Mouse (Mus musculus) CH12.LX (cell line): ENCODE measurements around the gene Bak1. TPM values are rescaled to one million over a fixed set of nuclear protein-coding genes. Genes with fewer than 3 reads are reported as not detected.
"Not testable (repeated sequence)": the region's sequence is repeated elsewhere in the genome, so short reads cannot be mapped to it uniquely, and the experiment has no call there.

ENCODE experiments used
- DNase-seq: peaks from one replicate; pipeline ENCODE4 v3.0.0-alpha.2; 2013; ENCODE audit errors: extremely low read depth
- H3K27ac ChIP-seq: 2 replicates; pipeline ENCODE4 v1.5.1; 2012; ENCODE audit warnings: low read depth, mild to moderate bottlenecking, control low read depth, moderate library complexity; ENCODE audit not compliant: insufficient read depth
- H3K27me3 ChIP-seq: replicated peaks from 2 replicates; pipeline ENCODE3; 2012; ENCODE audit warnings: inconsistent platforms
- H3K36me3 ChIP-seq, 2 experiments: replicated peaks in 1 of 2; 2 replicates each; pipeline versions ENCODE3 to v1.6.1; 2012; ENCODE audit warnings: inconsistent platforms in 1 of 2, low read length in 1 of 2, mild to moderate bottlenecking in 1 of 2, mixed read lengths in 1 of 2, moderate library complexity in 1 of 2; ENCODE audit not compliant: control insufficient read depth in 1 of 2, insufficient read depth in 1 of 2
- H3K4me1 ChIP-seq, 2 experiments: 2 replicates each; pipeline ENCODE4 v1.6.1; 2012; ENCODE audit warnings: inconsistent platforms in 1 of 2, moderate library complexity in 1 of 2; ENCODE audit not compliant: insufficient read depth in 2 of 2, control insufficient read depth in 1 of 2
- H3K4me2 ChIP-seq: 2 replicates; pipeline ENCODE4 v1.6.1; 2012; ENCODE audit warnings: low read depth, mild to moderate bottlenecking, control low read depth; ENCODE audit not compliant: poor library complexity, insufficient read depth, severe bottlenecking
- H3K4me3 ChIP-seq, 3 experiments: fragments of 150-350 bp in 1 of 3; sonication (generic) in 1 of 3; replicated peaks in 1 of 3; 2 replicates each; pipeline versions ENCODE3 to v1.5.1; 2011 to 2012; ENCODE audit warnings: low read depth in 2 of 3, low read length in 2 of 3, mild to moderate bottlenecking in 2 of 3, moderate library complexity in 2 of 3, control low read depth in 1 of 3, improper control_type of control experiment in 1 of 3, inconsistent platforms in 1 of 3, mixed read lengths in 1 of 3; ENCODE audit not compliant: poor library complexity in 1 of 3
- H3K79me2 ChIP-seq: replicated peaks from 2 replicates; pipeline ENCODE4 v1.6.1; 2012; ENCODE audit warnings: mild to moderate bottlenecking, moderate library complexity; ENCODE audit not compliant: control insufficient read depth, poor library complexity, insufficient read depth, severe bottlenecking; ENCODE audit errors: extremely low read depth
- H3K9ac ChIP-seq: 2 replicates; pipeline ENCODE4 v1.6.1; 2012; ENCODE audit warnings: low read depth, mild to moderate bottlenecking, control low read depth, moderate library complexity; ENCODE audit not compliant: insufficient read depth
- H3K9me3 ChIP-seq: replicated peaks from 2 replicates; pipeline ENCODE3; 2012; ENCODE audit warnings: low read length, inconsistent platforms, mixed read lengths
- CHD1 ChIP-seq: IDR thresholded peaks from 2 replicates; pipeline ENCODE4 v1.6.1; 2012; ENCODE audit warnings: low read depth, low read length, improper control_type of control experiment, inconsistent platforms
- CHD2 ChIP-seq: IDR thresholded peaks from 2 replicates; pipeline ENCODE4 v1.6.1; 2011; ENCODE audit warnings: low read length, improper control_type of control experiment
- CTCF ChIP-seq, 2 experiments: IDR thresholded peaks in 1 of 2; conservative IDR thresholded peaks in 1 of 2; 2 replicates each; pipeline ENCODE4 v1.5.1; 2011 to 2012; ENCODE audit warnings: low read depth in 2 of 2, low read length in 2 of 2, improper control_type of control experiment in 1 of 2, inconsistent platforms in 1 of 2, mild to moderate bottlenecking in 1 of 2, moderate library complexity in 1 of 2
- E2F4 ChIP-seq: IDR thresholded peaks from 2 replicates; pipeline ENCODE4 v1.6.1; 2011; ENCODE audit warnings: low read depth, low read length, improper control_type of control experiment; ENCODE audit not compliant: insufficient replicate concordance
- ELF1 ChIP-seq: IDR thresholded peaks from 2 replicates; pipeline ENCODE4 v1.6.1; 2014; ENCODE audit warnings: low read depth, mild to moderate bottlenecking, inconsistent platforms, low read length, improper control_type of control experiment
- EP300 ChIP-seq: IDR thresholded peaks from 2 replicates; pipeline ENCODE4 v1.6.1; 2011; ENCODE audit warnings: low read length, improper control_type of control experiment
- GABPA ChIP-seq: IDR thresholded peaks from 2 replicates; pipeline ENCODE4 v1.6.1; 2012; ENCODE audit warnings: low read depth, low read length, improper control_type of control experiment, inconsistent platforms; ENCODE audit not compliant: insufficient replicate concordance
- JUN ChIP-seq: IDR thresholded peaks from 2 replicates; pipeline ENCODE4 v1.6.1; 2011; ENCODE audit warnings: low read depth, mild to moderate bottlenecking, low read length, improper control_type of control experiment, moderate library complexity; ENCODE audit not compliant: insufficient read depth
- JUND ChIP-seq: conservative IDR thresholded peaks from 2 replicates; pipeline ENCODE4 v1.6.1; 2011; ENCODE audit warnings: low read depth, low read length, improper control_type of control experiment
- KAT2A ChIP-seq: IDR thresholded peaks from 2 replicates; pipeline ENCODE4 v1.6.1; 2012; ENCODE audit warnings: low read length, improper control_type of control experiment, inconsistent platforms; ENCODE audit not compliant: insufficient replicate concordance
- MAZ ChIP-seq: IDR thresholded peaks from 2 replicates; pipeline ENCODE4 v1.6.1; 2012; ENCODE audit warnings: low read depth, mild to moderate bottlenecking, inconsistent platforms, low read length, improper control_type of control experiment, moderate library complexity
- MYC ChIP-seq: IDR thresholded peaks from 2 replicates; pipeline ENCODE4 v1.6.1; 2011; ENCODE audit warnings: low read depth, mild to moderate bottlenecking, improper control_type of control experiment, low read length
- NELFE ChIP-seq: IDR thresholded peaks from 2 replicates; pipeline ENCODE4 v1.6.1; 2011; ENCODE audit warnings: low read depth, low read length, improper control_type of control experiment
- NRF1 ChIP-seq: IDR thresholded peaks from 2 replicates; pipeline ENCODE4 v1.6.1; 2014; ENCODE audit warnings: low read depth, mild to moderate bottlenecking, inconsistent platforms, low read length, improper control_type of control experiment, moderate library complexity
- PAX5 ChIP-seq: IDR thresholded peaks from 2 replicates; pipeline ENCODE4 v1.6.1; 2012; ENCODE audit warnings: low read length, inconsistent platforms, mixed read lengths
- POLR2AphosphoS2 ChIP-seq: IDR thresholded peaks from 2 replicates; pipeline ENCODE4 v1.6.1; 2011; ENCODE audit warnings: low read depth, low read length, improper control_type of control experiment
- RAD21 ChIP-seq: IDR thresholded peaks from 2 replicates; pipeline ENCODE4 v1.6.1; 2011; ENCODE audit warnings: low read depth, mild to moderate bottlenecking, low read length, improper control_type of control experiment, moderate library complexity
- SMC3 ChIP-seq: IDR thresholded peaks from 2 replicates; pipeline ENCODE4 v1.6.1; 2011; ENCODE audit warnings: low read depth, low read length, improper control_type of control experiment
- TBP ChIP-seq: conservative IDR thresholded peaks from 2 replicates; pipeline ENCODE4 v1.6.1; 2011; ENCODE audit warnings: low read depth, low read length, improper control_type of control experiment
- UBTF ChIP-seq: IDR thresholded peaks from 2 replicates; pipeline ENCODE4 v1.6.1; 2012; ENCODE audit warnings: low read depth, mild to moderate bottlenecking, inconsistent platforms, low read length, improper control_type of control experiment, moderate library complexity
- ZMIZ1 ChIP-seq: IDR thresholded peaks from 2 replicates; pipeline ENCODE4 v1.6.1; 2012; ENCODE audit warnings: low read depth, mild to moderate bottlenecking, inconsistent platforms, low read length, improper control_type of control experiment
- ZNF384 ChIP-seq: IDR thresholded peaks from 2 replicates; pipeline ENCODE4 v1.6.1; 2012; ENCODE audit warnings: low read depth, low read length, improper control_type of control experiment, inconsistent platforms
- dilution Hi-C: fragments of 300-500 bp; cut with MboI; formaldehyde crosslinking; loops from 2 replicates; pipeline ENCODE4 v1.14.3; 2020; ENCODE audit warnings: low sequenced_read_pairs; ENCODE audit not compliant: extremely low pct_unique_long_range_greater_than_20kb, extremely low pct_ligation_motif_present
- in situ Hi-C: fragments of 300-500 bp; cut with MboI; formaldehyde crosslinking; loops from 3 replicates; pipeline ENCODE4 v1.14.3; 2019; ENCODE audit warnings: low sequenced_read_pairs, low pct_ligation_motif_present, low pct_unique_long_range_greater_than_20kb, mixed read lengths
- polyA plus RNA-seq: library from polyadenylated mRNA; unstranded; fragments of >175 nt; gene quantifications from 2 replicates; pipeline ENCODE4 v1.2.1, GENCODE M21; 2012; ENCODE audit warnings: low read depth; ENCODE audit not compliant: insufficient read length
- total RNA-seq, 2 experiments: library from RNA; depleted of rRNA; stranded (reverse); fragments of 300-350 nt in 1 of 2; fragments of >200 nt in 1 of 2; gene quantifications; 2 replicates each; pipeline ENCODE4 v1.2.3; 2012 to 2014

Bak1 gene
- total and polyA plus RNA-seq, 3 experiments = 57.3 to 140 (median 61.8) TPM

DNA sequence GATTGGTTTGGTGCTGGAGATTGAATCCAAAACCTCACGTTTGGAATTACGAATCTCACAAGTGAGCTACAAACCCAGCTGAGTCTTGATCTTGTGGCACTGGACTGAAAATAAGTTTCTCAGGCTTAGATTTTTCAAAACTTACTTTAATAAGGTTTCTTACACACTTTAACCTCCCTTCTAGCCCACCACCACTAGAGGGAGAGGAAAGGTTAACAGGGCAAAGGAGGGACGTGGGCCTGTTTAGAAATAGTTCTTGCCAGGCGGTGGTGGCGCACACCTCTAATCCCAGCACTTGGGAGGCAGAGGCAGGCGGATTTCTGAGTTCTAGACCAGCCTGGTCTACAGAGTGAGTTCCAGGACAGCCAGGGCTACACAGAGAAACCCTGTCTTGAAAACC is 51.5 kb downstream of the Bak1 start:
- H3K79me2 ChIP-seq = peaks cover 21% of the 10 kb centered on the region
- not testable (repeated sequence) for DNase-seq
- TF ChIP-seq CTCF (conservative IDR thresholded peaks at IDR 0.05 in 1 of 2, IDR thresholded peaks at IDR 0.05 in 1 of 2; ENCODE audit: low read depth in 2 of 2, low read length in 2 of 2) = peak in 1 of 2 experiments; percentile 34; a peak in 2 of 4 replicates
- TF ChIP-seq, all 38 proteins: peak for 1; not testable (repeated sequence) for 37
- H3K27me3 ChIP-seq, dilution Hi-C loops, H3K9me3 ChIP-seq, H3K9ac ChIP-seq, H3K4me3 ChIP-seq, in situ Hi-C loops, H3K4me2 ChIP-seq, H3K27ac ChIP-seq: not testable (repeated sequence)
- H3K4me1 ChIP-seq = peaks cover 22 to 71% of the 10 kb centered on the region in 2 experiments
- H3K36me3 ChIP-seq = peaks cover 39 to 62% of the 10 kb centered on the region in 2 experiments

DNA sequence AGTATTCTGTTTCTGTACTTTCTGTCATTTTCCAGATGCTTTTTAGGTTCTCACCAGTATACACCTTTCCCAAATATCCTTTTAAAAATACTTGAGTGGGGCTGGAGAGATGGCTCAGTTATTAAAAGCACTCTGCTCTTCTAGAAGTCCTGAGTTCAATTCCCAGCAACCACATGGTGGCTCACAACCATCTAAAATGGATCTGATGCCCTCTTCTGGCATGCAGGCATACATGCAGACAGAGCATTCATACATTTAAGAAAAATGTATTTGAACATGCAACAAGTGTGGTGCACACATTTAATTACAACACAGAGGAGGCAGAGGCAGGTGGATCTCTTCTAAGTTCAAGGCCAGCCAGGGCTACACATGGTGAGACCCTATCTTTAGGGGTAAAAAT is 53.4 kb downstream of the Bak1 start:
- dilution Hi-C loops (no loop called here), in situ Hi-C loops (no loop called here)
- Histone ChIP-seq H3K36me3 (peaks cover 37 to 56% of the 10 kb centered on the region in 2 experiments), H3K79me2 (peaks cover 21% of the 10 kb centered on the region), H3K4me2 (no peak overlapping the region), H3K27ac (no peak overlapping the region), H3K27me3 (no peaks in the 10 kb centered on the region), H3K4me3 (no peak overlapping the region), H3K9me3 (peaks cover 5% of the 10 kb centered on the region), H3K4me1 (peaks cover 22 to 65% of the 10 kb centered on the region in 2 experiments), H3K9ac (no peak overlapping the region)
- no peak for TF ChIP-seq TBP
- TF ChIP-seq MYC = peak; percentile 88
- no peak for TF ChIP-seq NELFE
- TF ChIP-seq POLR2AphosphoS2 = no peak
- TF ChIP-seq CTCF (conservative IDR thresholded peaks at IDR 0.05 in 1 of 2, IDR thresholded peaks at IDR 0.05 in 1 of 2; ENCODE audit: low read depth in 2 of 2, low read length in 2 of 2) = peak; percentile 15 to 69; a peak in 3 of 4 replicates
- TF ChIP-seq SMC3 = peak; percentile 48
- peak; percentile 52 for TF ChIP-seq RAD21
- no peak for TF ChIP-seq ZNF384
- DNase-seq = no peak

DNA sequence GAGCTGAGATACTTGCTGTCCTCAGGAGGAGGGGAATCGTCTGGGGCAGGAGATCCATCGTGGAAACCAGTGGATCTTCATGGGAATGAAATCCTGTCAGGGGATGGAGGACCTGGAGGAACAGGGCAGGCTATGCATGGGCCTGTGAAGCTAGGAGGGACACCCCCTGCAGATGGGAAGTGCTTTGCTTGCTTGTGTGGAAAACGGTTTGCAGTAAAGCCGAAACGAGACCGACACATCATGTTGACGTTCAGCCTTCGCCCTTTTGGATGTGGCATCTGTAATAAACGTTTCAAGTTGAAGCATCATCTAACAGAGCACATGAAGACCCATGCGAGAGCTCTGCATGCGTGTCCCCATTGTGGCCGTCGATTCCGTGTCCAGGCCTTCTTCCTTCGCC is 54.3 kb downstream of the Bak1 start:
- Histone ChIP-seq H3K9ac (0 out of 2 replicates have a peak overlapping the region, but pooled peaks have one; percentile 81), H3K4me2 (peak overlapping the region; percentile 26; the same call in 1 of the 2 replicates), H3K4me1 (peaks cover 22 to 58% of the 10 kb centered on the region in 2 experiments), H3K27me3 (no peaks in the 10 kb centered on the region), H3K27ac (no peak overlapping the region), H3K4me3 (no peak overlapping the region), H3K36me3 (peaks cover 34 to 53% of the 10 kb centered on the region in 2 experiments), H3K79me2 (peaks cover 21% of the 10 kb centered on the region), H3K9me3 (peaks cover 5% of the 10 kb centered on the region)
- dilution Hi-C loops = no loop called here
- in situ Hi-C loops = no loop called here
- no peak for DNase-seq
- TF ChIP-seq NELFE (no peak), MYC (no peak), PAX5 (no peak), EP300 (no peak), CHD1 (no peak), E2F4 (no peak), GABPA (no peak), CHD2 (no peak), ZMIZ1 (no peak), JUN (no peak), KAT2A (no peak), MAZ (no peak), SMC3 (no peak), ELF1 (no peak), UBTF (no peak), JUND (no peak), NRF1 (no peak)
